Mouse (Mus musculus) heart, adult 8-10 months (tissue): Measurements from ENCODE around the gene Trnau1ap. TPM values are rescaled to one million over a fixed set of nuclear protein-coding genes. Genes with fewer than 3 reads are reported as not detected.

Source experiments
- DNase-seq: peaks from one replicate; pipeline ENCODE4 v3.0.0; 2022; ENCODE audit warnings: low spot score
- total RNA-seq, 4 experiments: library from RNA; stranded (reverse); gene quantifications; 2 replicates each; pipeline ENCODE4 v1.2.4; 2022

The Trnau1ap gene
- total RNA-seq: 10 to 100 TPM; 21.2 to 29.1 (median 23.6) TPM

DNA sequence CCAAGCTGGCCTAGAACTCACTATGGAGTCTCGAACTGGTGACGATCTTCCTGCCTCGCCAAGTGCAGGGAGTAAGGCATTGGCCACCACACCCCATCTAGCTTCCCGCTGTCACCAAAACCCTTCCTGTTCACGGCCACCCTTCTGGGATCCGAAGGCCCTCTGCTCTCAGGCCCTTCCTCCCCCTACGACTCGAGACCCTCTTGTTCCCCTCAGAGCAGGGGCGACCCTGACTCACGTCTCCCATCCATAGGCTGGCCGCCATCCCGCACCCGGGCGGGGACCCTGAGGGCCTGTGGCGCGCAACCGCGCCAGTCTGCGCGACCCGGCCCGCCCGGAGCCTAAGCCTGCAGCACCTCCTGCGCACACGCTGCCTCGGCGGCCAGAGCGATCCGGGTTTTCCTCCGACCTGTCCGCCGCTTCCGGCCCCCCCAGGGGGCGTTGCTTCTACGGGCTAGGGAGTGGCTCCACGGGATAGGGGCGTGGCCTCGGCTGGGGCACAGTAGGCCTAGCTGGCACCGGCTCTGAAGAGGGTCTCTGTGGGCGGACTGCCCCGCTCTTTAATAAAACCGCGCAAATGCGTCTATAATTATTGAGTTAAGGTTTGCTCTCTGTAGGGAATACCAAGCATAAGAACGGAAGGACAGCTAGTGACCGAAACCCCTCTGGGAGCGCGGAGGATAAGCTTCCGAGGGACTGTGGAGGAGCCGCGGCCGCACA, at the start of gene Trnau1ap:
Gene Trnau1ap (minus strand): TSS at position 424 of the 720 bp plus-strand sequence.
- peak; percentile 90 for DNase-seq

DNA sequence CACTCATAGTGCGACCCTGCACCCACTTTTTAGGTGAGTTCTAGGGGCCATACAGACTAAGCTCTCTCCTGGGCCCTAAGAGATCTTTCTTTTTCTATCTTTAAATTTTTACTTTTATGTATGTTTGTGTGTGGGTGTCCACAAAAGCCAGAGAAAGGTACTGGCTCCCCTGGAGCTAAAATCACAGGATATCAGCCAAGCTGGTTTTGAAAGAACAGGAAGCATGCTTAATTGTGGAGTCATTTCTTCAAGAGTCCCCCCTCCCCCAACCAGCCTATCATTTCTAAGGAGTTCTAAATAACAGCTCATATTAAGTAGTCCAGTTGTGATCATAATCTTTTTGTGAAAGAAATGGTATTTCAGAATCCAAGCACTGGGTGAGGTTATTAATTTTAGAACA, 44.5 kb upstream of the Trnau1ap start:
- DNase-seq: no peak

DNA sequence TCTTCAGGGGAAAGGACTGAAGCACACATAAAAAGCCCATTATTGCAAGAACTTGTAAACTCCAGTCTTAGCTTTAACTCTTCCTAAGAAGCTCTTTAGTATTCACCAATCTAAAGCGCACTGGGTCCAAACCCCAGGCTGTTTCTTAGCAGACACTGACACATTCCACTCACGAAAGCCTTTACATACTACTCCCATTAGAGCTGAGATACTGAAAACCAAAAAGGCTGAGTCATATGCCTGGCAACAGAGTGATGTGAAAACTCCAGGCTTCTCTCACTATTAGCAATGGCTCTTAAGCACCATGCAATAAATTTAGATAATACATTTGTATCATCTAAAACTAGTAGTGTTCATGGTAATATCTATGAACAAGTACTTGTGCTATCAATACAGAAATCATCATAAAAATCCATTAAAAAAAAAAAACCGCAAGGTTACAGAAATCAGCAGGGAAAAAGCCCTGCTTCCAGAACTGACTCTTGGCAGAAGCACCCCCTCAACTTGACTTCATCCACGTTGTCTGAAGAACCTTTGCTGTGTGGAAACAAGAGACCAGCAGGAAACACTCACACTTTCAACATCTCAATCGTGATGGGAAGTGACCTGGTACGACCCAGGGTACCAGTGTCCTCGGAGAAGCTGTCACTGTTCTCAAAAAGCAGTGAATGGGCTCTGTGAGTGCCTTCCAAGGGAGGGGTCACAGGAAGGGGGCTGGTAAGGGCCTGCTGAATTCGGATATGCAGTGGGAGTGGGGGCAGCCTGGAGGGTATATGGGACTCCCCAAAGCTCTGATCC, 40.8 kb upstream of the Trnau1ap start:
- no peak for DNase-seq

DNA sequence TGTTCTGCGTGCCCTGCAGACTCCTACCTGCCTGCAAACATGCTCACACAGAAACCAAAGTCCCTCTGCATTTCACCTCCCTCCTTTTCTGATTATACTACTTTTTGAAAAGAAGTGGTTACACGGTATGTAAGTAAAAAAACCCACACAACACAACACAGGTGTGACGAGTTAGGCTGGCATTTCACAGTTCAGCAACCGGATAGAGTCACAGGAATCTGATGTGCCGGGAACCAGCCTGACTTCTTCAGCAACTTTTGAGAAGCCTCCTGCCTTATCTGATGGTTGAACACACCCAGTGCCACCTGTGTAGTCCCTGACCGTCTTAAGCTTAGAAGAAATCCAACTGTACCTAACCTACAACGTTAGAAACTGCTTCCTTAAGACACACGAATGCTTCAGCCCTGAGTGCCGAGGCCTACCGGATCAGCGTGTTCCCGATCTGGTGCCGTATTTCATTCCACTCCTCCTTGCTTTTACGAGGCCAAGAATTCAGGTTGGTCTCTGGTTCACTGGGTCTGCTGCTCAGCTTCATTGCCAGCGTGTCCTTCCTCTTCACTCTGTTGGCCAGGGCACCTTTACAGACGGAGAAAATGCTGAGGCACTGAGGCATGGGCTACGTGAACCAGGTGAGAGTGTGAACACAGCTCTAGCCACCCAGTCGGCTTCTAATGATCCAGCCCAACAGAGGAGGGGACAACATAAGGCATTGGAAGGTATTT, 38.3 kb upstream of the Trnau1ap start:
- DNase-seq: no peak

DNA sequence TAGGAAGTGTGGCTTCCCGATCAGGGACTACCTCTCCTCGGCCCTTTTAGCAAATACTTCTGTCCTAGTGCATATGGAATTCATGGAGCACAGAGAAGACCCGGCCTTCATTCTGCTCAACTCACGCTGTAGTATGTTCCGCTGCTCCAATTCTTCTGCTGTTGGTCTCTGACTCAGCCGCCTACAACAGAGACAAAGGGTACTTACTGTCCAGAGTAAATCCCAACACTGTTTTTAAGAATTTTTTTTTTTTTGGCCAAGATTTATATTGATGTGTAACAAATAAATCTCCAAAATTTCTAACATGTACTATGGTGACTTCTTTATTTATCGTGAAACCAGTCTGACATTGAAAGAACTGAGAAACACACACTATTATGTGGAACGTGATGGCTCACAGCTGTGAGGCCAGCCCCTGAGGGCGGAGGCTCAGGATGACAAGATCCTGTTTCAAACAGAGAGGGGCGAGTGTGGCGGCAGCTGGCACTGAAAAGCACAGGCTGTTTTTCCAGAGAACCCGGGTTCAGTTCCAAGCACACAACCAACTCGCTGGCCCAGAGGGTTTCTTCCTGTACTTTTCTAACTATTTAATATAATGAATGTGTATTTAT, 36.2 kb upstream of the Trnau1ap start:
- no peak for DNase-seq

DNA sequence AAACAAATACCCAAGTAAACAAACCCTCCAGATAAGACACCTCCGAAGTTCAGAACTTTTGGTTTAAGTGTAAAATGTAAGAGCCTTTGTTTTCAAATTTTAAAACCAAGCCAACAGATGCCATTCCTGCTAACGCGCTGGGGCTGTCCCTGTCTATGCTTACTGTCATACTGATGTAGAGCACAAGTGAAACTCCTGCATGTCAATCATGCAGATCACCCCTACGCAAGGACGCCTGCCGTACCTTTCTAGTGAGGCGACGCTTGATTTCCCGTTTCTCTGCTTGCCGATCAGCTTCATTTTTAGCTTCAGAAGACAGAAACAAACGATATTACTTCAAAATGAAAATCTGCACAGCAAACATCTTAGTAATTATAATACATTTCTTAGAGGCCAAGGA, 34.1 kb upstream of the Trnau1ap start:
- DNase-seq: no peak

DNA sequence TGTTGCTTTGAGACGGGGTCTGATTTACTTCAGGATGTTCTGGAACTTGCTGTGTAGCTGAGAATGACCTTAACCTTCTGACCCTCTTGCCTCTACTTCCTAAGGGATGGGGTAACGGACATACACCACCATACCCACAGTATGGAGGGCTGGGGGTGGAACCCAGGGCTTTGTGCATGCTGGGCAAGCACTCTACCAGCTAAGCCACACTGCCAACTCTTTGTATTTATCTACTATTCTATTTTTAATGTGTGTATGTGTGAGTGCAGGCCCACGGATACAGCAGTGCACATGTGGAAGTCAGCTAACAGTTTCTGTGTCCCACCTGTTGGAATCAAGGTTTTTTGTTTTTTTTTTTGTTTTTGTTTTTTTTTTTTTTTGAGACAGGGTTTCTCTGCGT, 30.2 kb upstream of the Trnau1ap start:
- no peak for DNase-seq

DNA sequence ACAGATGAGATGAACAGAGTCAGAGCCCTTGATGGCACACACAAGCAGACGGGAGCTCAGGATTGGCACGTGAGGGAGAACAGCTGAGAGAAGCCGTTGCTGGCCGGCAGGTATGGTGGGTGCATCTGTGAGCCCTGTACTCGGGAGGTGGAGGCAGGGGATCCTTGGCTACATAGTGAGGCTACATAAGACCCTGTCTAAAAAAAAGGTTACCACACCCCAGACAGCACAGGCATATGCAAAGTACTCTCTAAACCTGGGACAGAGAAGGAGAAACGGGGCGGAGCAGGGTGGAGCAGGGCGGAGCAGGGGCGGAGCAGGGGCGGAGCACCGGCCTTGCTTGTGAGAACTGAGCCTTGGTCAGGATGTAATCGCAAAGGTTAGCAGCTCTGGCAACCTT, 26.8 kb upstream of the Trnau1ap start:
- DNase-seq: no peak

DNA sequence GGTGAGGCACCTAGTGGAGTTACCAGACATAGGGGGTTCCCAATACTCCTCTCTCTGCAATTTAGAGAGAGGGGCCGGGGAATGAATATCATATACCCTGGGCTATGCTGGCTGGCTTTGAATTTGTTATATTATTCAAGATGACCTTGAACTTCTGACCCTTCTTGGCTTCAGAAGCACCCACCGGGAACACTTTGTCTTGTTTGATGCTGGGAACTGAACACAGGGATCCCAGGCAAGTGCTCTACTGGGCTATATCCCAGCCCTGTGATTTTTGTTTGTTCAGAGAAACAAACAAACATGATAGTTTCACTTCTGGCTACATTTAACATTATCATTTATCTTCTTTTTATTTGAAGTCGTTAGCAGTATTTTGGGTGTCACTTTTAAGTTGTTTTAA, 26.1 kb upstream of the Trnau1ap start:
- DNase-seq: no peak

DNA sequence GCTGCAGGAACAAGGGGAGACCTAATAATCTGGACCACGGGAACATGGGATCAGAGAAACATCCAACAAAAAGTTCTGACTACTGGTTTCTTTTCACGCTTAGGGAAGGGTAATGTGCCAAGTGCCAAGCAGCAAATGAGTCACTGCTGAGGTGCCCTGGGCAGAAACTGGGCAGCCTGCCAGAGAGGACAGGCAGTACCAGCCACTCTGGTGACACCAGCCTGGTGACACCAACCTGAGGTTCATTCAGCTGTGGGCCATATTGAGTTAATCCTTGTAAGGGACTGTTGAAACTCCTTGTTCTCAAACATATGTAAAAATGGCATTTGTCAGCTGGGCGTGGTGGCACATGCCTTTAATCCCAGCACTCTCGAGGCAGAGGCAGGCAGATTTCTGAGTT, 25.2 kb upstream of the Trnau1ap start:
- DNase-seq: no peak

DNA sequence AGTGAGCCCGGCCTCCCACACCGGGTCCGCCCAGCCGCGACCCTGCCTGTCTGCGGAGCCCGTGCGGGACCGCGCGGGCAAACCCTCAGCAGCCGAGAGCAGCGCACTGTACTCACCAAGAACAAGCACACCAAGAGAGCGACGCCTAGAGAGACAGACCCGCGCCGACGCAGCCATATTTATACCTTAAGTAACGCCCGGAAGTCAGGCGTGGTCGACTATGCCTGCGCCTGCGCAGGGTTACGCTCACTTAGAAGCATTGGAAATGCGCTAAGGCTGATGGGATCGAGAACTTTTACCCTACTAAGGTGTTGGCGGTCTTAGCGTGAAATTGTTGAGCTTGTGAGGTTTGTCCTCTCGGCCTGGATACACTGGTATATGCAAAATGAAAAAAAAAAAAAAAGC, 24.1 kb upstream of the Trnau1ap start, which contains the start of gene Rcc1:
Gene Rcc1 (minus strand): TSS at position 125 of the 405 bp plus-strand sequence.
- peak; percentile 94 for DNase-seq

DNA sequence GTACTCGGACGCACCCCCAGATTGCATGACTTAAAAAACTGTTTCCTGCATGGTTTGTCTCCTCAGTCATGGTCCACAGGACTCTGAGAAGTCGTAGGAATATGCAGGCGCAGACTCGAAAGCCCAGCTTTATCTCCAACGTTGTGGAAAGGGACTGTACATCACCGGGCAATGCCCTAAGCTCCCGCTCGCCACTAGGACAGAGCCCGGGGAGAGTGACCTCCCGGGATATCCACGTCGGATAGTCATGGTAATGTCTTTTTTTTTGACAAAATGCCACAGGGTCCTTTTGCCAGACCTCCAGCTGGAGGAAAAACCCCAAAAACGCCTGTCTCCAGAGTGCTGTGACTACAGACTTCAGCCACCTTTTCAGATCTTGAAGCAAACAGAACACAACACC, 23.4 kb upstream of the Trnau1ap start:
- DNase-seq: no peak

DNA sequence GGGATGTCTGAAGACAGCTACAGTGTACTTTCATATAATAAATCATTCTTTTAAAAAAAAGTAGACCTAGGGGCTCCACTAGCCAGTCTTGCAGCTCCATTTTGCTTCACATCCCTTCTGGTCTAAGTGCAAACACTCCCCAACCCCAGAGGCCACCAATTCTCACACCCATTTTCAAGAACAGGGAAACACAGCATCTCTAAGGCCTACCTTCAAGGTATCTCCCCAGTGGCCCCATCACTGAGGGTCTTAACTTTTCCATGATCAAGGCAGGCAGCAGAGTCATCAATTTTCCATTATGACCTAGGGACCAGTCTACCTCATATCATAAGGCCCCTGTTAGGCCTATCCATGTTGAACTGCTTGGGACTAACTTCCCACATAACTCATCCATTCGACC, 22.1 kb upstream of the Trnau1ap start:
- DNase-seq: no peak

DNA sequence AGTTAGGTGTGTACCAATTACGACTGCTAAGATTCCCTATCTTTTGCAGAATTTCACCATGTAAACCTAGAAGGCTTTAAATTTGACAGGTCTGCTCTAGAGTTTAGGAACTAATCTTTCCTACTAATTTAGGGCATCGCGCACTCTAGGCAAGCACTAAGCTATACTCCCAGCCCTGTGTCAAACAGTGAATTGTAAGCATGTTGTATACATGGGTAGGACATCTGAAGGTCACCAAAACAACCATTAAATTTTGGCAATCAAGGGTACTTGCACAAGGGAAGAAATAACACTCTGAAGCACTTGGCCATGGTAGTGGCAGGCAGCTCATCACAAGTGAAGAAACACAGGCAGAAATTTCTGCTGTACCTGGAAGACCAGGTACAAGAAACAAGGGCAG, 21.5 kb upstream of the Trnau1ap start:
- DNase-seq: no peak

DNA sequence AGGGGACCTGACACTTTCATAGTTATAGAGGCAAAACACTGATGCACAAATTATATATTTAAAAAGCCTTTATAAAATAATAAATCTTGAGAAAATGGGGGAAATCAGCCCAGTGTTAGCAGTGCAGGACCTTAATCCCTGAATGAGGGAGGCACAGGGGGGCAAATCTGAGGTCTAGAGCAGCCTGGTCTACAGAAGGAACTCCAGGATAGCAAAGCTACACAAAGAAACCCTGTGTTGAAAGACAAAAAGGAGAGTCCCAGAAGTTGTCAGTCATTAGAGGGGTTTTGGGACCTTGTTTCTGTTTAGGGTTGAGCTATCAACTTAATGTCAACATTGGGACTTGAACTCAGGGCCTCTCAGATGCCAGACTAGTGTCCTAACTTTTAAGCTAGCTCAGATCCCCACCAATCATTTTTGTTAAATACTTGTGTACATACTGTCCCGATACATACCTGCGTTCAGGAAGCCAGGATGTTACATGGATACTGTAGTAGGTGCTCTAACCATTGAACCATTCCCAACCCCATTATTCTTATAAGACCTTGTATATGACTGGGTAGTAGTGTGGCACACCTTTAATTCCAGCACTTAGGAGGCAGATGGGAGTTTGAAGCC, 20.9 kb upstream of the Trnau1ap start:
- no peak for DNase-seq

DNA sequence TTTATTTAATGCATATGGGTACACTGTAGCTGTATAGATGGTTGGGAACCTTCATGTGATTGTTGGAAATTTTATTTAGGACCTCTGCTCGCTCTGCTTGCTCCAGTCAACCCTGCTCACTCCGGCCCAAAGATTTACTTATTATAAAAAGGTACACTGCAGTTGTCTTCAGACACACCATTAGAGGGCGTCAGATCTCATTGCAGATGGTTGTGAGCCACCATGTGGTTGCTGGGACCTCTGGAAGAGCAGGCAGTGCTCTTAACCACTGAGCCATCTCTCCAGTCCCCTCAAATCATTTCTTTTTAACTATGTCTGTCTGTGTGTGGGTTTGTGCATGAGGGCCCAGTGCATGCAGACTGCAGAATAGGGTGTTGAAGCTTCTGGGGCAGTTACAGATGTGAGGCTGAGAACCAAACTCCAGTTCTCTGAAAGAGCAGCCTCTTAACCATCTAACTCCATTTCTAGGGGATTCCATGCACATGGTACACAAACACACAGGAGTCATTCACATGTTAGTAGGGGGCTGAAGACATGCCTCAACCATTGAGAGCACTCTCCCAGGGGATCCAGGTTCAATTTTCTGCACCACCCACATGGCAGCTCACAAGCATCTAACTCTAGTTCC, 20.3 kb upstream of the Trnau1ap start:
- DNase-seq: no peak

DNA sequence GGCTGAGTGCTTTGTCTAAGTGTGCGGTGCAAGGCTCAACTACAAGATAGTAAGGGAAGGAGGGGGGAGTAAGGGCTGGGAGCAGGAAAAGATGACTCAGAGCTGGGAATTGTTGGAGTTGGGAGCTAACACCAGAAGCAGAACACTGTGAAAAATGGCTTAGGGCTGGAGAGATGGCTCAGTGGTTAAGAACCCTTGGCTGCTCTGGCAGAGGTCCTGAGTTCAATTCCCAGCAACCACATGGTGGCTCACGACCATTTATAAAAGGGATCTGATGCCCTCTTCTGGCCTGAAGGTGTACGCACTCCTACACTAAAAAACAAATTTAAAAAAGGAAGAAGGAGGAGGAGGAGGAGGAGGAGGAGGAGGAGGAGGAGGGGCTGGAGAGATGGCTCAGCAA, 17.3 kb upstream of the Trnau1ap start:
- no peak for DNase-seq

DNA sequence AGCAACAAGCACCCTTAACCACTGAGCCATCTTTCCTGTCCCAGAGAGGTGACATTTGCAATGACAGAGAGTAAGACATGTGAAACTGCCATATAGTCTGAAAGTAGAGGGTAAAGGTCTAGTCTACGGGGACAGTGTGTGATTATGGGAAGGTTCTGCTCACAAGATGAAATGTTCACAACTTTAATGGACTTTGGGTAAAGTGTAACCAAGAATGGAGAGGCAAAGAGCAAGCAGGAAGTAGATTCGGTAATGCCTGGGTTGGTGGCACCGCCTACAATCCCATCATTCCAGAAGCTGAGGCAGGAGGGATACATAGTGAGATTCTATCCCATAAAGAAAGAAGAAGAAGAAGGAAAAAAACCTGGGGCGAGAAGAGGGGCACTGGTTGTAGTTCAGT, 16.9 kb upstream of the Trnau1ap start:
- DNase-seq: no peak

DNA sequence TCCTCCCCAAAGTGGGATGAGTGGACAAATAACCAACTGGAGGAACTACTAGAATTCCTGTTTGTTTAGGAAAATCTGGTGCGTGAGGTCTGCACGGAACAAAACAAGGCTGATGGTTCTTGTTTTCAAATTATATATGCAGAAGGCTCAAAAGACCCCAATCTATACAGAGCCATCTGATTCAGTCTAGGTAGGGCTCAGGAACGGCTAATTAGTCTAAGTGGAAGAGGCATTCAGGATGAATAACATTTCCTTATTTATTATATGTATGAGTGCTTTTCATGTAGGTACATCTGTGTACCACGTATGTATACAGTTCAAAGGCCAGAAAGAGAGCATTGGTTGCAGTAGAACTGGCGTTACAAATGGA, 16.5 kb upstream of the Trnau1ap start:
- DNase-seq: no peak

DNA sequence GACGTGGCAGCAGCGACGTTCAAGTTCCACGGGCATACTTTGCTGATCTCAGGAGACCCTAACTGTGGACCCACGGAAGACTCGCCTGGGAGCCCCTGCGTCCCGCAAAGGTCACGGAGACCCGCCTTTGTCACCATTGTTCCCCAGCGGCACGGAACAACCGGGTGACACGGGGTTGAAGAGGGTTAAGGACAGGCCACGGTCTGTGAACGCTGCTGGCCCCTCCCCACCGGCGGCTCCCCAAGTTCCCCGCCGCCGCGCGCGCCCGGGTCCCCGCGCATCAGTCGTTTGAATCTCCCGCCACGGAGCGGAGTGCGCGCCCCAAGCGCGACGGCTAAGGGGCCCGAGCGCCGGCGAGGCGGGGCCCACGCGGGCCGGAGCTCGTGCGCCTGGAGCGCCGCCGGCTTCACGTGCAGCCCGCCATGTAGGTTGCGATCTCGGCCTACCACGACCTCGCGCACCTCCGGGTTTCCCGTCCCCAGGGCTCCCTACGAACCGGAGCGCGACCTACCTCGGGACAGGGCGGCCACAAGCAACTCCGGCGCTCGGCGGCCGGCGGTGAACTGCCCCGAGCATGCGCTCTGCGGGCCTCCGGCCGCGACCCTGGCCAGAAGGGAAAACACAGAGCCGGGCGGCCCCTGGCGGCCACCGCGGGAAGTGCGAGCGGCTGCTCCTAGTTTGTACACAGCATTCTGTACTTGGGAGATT, 16.0 kb upstream of the Trnau1ap start:
- peak; percentile 94 for DNase-seq
